Mouse (Mus musculus): ENCODE data around the gene Gm12695.

- TF ChIP-seq CTCF (IDR thresholded peaks at IDR 0.05; ENCODE audit: low read depth) (no peak), EP300 (optimal IDR thresholded peaks at IDR 0.05) (no peak)
Measured at GRCm38 (mm10) chr4:96797583-96797982, 12.6 kb upstream of the Gm12695 start.

Data from stomach, postnatal 0 days (tissue).